Comparison of ENCODE assay signal across 10 mouse cellular contexts in the genomic region with DNA sequence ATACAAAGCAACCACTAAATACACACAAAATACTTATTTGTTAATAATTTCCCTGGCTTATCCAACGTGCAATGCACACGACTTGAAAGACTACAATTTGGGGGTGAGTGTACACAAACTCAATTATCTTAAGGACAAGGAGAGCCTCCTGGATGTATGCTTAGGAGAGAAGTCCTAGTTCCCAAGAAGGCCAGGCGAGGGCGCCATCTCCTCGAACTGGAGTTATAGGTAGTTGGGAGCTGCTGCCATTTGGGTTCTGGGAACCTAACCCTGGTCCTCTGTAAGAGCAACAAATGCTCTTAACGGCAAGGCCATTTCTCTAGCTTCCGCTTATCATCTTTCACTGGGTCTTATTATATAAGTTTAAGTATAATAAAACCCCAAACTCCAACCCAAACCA. TPM values are rescaled to one million over a fixed set of nuclear protein-coding genes. Genes with fewer than 3 reads are reported as not detected.
DNase-seq lines count a peak whose midpoint lies in the region; ATAC-seq and TF ChIP-seq lines count a peak whose summit lies in the region.
"Had no signal": no experiment of that assay in that cellular context is flagged by ENCODE, and none has a peak within 500 bp of the region (broad histone marks: within the 10 kb centered on the region; RNA-seq: fewer than 3 reads in every experiment).

No protein-coding gene starts in this region.

- H3K36me3 ChIP-seq in heart, adult 2 months (ENCODE audit: control insufficient read depth, insufficient read depth, low read length) = no peaks in the 10 kb centered on the region
- no peaks in the 10 kb centered on the region for H3K36me3 ChIP-seq in midbrain, embryonic 14.5 days (ENCODE audit: control insufficient read depth, insufficient read depth, low read length)
- H3K36me3 ChIP-seq in midbrain, embryonic 15.5 days (replicated peaks) = no peaks in the 10 kb centered on the region
- H3K36me3 ChIP-seq in liver, embryonic 16.5 days (ENCODE audit: control insufficient read depth, insufficient read depth) = no peaks in the 10 kb centered on the region

- no peak for TF ChIP-seq POLR2A in heart, adult 2 months (IDR thresholded peaks at IDR 0.05; ENCODE audit: insufficient read depth, low read depth, low read length)

- H3K79me2 ChIP-seq in heart, adult 2 months (replicated peaks; ENCODE audit: control insufficient read depth, insufficient read depth, low read length) = peaks cover 3% of the 10 kb centered on the region; the same call in 1 of the 2 replicates

- H3K27ac ChIP-seq in heart, adult 2 months = no peak overlapping the region
- no peak overlapping the region for H3K27ac ChIP-seq in midbrain, embryonic 14.5 days (replicated peaks; ENCODE audit: low read depth, low read length)
- H3K27ac ChIP-seq in midbrain, embryonic 15.5 days = no peak overlapping the region
- H3K27ac ChIP-seq in liver, embryonic 16.5 days (ENCODE audit: low read length) = peak overlapping the region; percentile 87; the same call in 1 of the 2 replicates

- DNase-seq in heart, adult 2 months = no peak
- DNase-seq in heart, adult 11 months = no peak
- peak; percentile 25 for DNase-seq in midbrain, embryonic 14.5 days
- peak; percentile 41 for DNase-seq in c-Kit-negative CD71-positive TER-119-positive erythroid progenitor cells, embryonic 14.5 days (ENCODE audit: low read depth, low spot score)
- peak; percentile 55 for DNase-seq in thymus, postnatal 14 days

- intact Hi-C loops in heart, adult 2 months (cut with DNase I) = loop anchor here (5.0 kb wide), 2 partner anchors 52 to 127 kb away; partner anchors contain the start of gene Ralgds

- H3K4me2 ChIP-seq in midbrain, embryonic 14.5 days (ENCODE audit: low read length) = no peak overlapping the region
- no peak overlapping the region for H3K4me2 ChIP-seq in midbrain, embryonic 15.5 days
- H3K4me2 ChIP-seq in liver, embryonic 16.5 days (ENCODE audit: low read depth, low read length) = no peak overlapping the region

- no peak overlapping the region for H3K4me3 ChIP-seq in heart, adult 2 months
- H3K4me3 ChIP-seq in midbrain, embryonic 14.5 days (replicated peaks; ENCODE audit: low read depth, low read length) = no peak overlapping the region
- no peak overlapping the region for H3K4me3 ChIP-seq in midbrain, embryonic 15.5 days
- H3K4me3 ChIP-seq in liver, embryonic 16.5 days (ENCODE audit: low read depth, low read length) = no peak overlapping the region

- H3K4me1 ChIP-seq in heart, adult 2 months (ENCODE audit: control insufficient read depth, insufficient read depth, low read length) = no peaks in the 10 kb centered on the region
- peaks cover 14% of the 10 kb centered on the region for H3K4me1 ChIP-seq in midbrain, embryonic 14.5 days (ENCODE audit: control insufficient read depth, insufficient read depth, low read length)
- peaks cover 30% of the 10 kb centered on the region for H3K4me1 ChIP-seq in midbrain, embryonic 15.5 days
- H3K4me1 ChIP-seq in liver, embryonic 16.5 days (ENCODE audit: control insufficient read depth, low read depth, low read length) = peaks cover 25% of the 10 kb centered on the region

- TF ChIP-seq CTCF in heart, adult 2 months (IDR thresholded peaks at IDR 0.05) = peak; percentile 57

- TF ChIP-seq EP300 in heart, adult 2 months (IDR thresholded peaks at IDR 0.05; ENCODE audit: insufficient read depth, low read depth, low read length) = no peak

- no peaks in the 10 kb centered on the region for H3K9me3 ChIP-seq in midbrain, embryonic 14.5 days (ENCODE audit: control insufficient read depth, low read length)
- no peaks in the 10 kb centered on the region for H3K9me3 ChIP-seq in midbrain, embryonic 15.5 days
- H3K9me3 ChIP-seq in liver, embryonic 16.5 days (replicated peaks; ENCODE audit: control insufficient read depth, low read length) = no peaks in the 10 kb centered on the region

- no peak for ATAC-seq in midbrain, embryonic 14.5 days (ENCODE audit: low FRiP score, low TSS enrichment)
- no peak for ATAC-seq in midbrain, embryonic 15.5 days (replicated peaks)
- no peak for ATAC-seq in liver, embryonic 16.5 days (ENCODE audit: low read depth)
- ATAC-seq in megakaryocyte, adult 5-6 weeks (ENCODE audit: poor library complexity, severe bottlenecking) = no peak

- no peak overlapping the region for H3K9ac ChIP-seq in heart, adult 2 months (ENCODE audit: low read depth, low read length)
- no peak overlapping the region for H3K9ac ChIP-seq in midbrain, embryonic 14.5 days (replicated peaks; ENCODE audit: low read length)
- H3K9ac ChIP-seq in midbrain, embryonic 15.5 days = no peak overlapping the region
- no peak overlapping the region for H3K9ac ChIP-seq in liver, embryonic 16.5 days (ENCODE audit: low read depth, low read length)

- no peaks in the 10 kb centered on the region for H3K27me3 ChIP-seq in heart, adult 2 months (ENCODE audit: control insufficient read depth, insufficient read depth, low read length)
- H3K27me3 ChIP-seq in midbrain, embryonic 14.5 days (ENCODE audit: control insufficient read depth, insufficient read depth, low read length) = no peaks in the 10 kb centered on the region
- H3K27me3 ChIP-seq in midbrain, embryonic 15.5 days (replicated peaks) = no peaks in the 10 kb centered on the region
- H3K27me3 ChIP-seq in liver, embryonic 16.5 days (ENCODE audit: control insufficient read depth, insufficient read depth, low read depth, low read length) = no peaks in the 10 kb centered on the region

- WGBS in heart, adult 2 months = 67% methylated on average over 7 of the region's 7 CpGs
- WGBS in midbrain, embryonic 14.5 days = 50% methylated on average over 7 of the region's 7 CpGs
- WGBS in midbrain, embryonic 15.5 days = 54% methylated on average over 7 of the region's 7 CpGs
- 60% methylated on average over 7 of the region's 7 CpGs for WGBS in liver, embryonic 16.5 days (ENCODE audit: insufficient replicate concordance)

RNA-seq across cellular contexts. Expression of gene Tsc1, which starts 1.2 kb away (rescaled TPM):
- total RNA-seq in heart, adult 2 months (2021) = 10 to 100 TPM; 24.9 to 29.3 TPM
- polyA plus RNA-seq in heart, adult 2 months (2012; rRNA removed) = 11.5 and 22.7 TPM in 2 replicates
- 23.0 and 32.9 TPM in 2 replicates for polyA plus RNA-seq in midbrain, embryonic 14.5 days (2014; fragmentation: Nextera tagmentation; extraction: Ambion mirVana)
- 38.6 and 40.3 TPM in 2 replicates for polyA plus RNA-seq in midbrain, embryonic 15.5 days (2015; fragmentation: Nextera tagmentation; extraction: Ambion mirVana)
- polyA plus RNA-seq in liver, embryonic 16.5 days (2015; fragmentation: Nextera tagmentation; extraction: Ambion mirVana) = 9.6 and 9.8 TPM in 2 replicates
- total RNA-seq in megakaryocyte, adult 5-6 weeks (2015) = 8.9 and 10.9 TPM in 2 replicates
- 11.7 and 12.9 TPM in 2 replicates for total RNA-seq in megakaryocyte, adult 5-6 weeks (2017)

RNA-seq across cellular contexts. Expression of gene Gfi1b, which starts 18.0 kb away (rescaled TPM):
- total RNA-seq in heart, adult 2 months (2021) = not detected
- 0.12 TPM in 2 replicates for polyA plus RNA-seq in heart, adult 2 months (2012; rRNA removed)
- polyA plus RNA-seq in midbrain, embryonic 14.5 days (2014; fragmentation: Nextera tagmentation; extraction: Ambion mirVana) = 0.12 TPM in 1 of 2 replicates, not detected in the other
- not detected in 2 replicates for polyA plus RNA-seq in midbrain, embryonic 15.5 days (2015; fragmentation: Nextera tagmentation; extraction: Ambion mirVana)
- 88.7 and 89.4 TPM in 2 replicates for polyA plus RNA-seq in liver, embryonic 16.5 days (2015; fragmentation: Nextera tagmentation; extraction: Ambion mirVana)
- 2.9 and 7.4 TPM in 2 replicates for total RNA-seq in megakaryocyte, adult 5-6 weeks (2015)
- 6.1 and 7.8 TPM in 2 replicates for total RNA-seq in megakaryocyte, adult 5-6 weeks (2017)
- polyA plus RNA-seq: cortical plate, adult 2 months; neural tube, embryonic 14.5 days had no signal

RNA-seq across cellular contexts. Expression of gene Gtf3c5, which starts 56.2 kb away (rescaled TPM):
- 10 to 100 TPM; 11.0 to 12.2 TPM for total RNA-seq in heart, adult 2 months (2021)
- 14.3 and 21.9 TPM in 2 replicates for polyA plus RNA-seq in heart, adult 2 months (2012; rRNA removed)
- polyA plus RNA-seq in midbrain, embryonic 14.5 days (2014; fragmentation: Nextera tagmentation; extraction: Ambion mirVana) = 30.5 and 31.0 TPM in 2 replicates
- polyA plus RNA-seq in midbrain, embryonic 15.5 days (2015; fragmentation: Nextera tagmentation; extraction: Ambion mirVana) = 48.2 and 49.2 TPM in 2 replicates
- polyA plus RNA-seq in liver, embryonic 16.5 days (2015; fragmentation: Nextera tagmentation; extraction: Ambion mirVana) = 12.1 TPM in 2 replicates
- 12.2 and 15.2 TPM in 2 replicates for total RNA-seq in megakaryocyte, adult 5-6 weeks (2015)
- 10.3 and 13.7 TPM in 2 replicates for total RNA-seq in megakaryocyte, adult 5-6 weeks (2017)

RNA-seq across cellular contexts. Expression of gene Spaca9, which starts 59.7 kb away (rescaled TPM):
- not detected for total RNA-seq in heart, adult 2 months (2021)
- polyA plus RNA-seq in heart, adult 2 months (2012; rRNA removed) = 0.50 and 1.7 TPM in 2 replicates
- polyA plus RNA-seq in midbrain, embryonic 14.5 days (2014; fragmentation: Nextera tagmentation; extraction: Ambion mirVana) = 1.1 and 1.6 TPM in 2 replicates
- polyA plus RNA-seq in midbrain, embryonic 15.5 days (2015; fragmentation: Nextera tagmentation; extraction: Ambion mirVana) = 2.2 and 2.3 TPM in 2 replicates
- 2.8 and 3.3 TPM in 2 replicates for polyA plus RNA-seq in liver, embryonic 16.5 days (2015; fragmentation: Nextera tagmentation; extraction: Ambion mirVana)
- 19.2 and 23.6 TPM in 2 replicates for total RNA-seq in megakaryocyte, adult 5-6 weeks (2015)
- 23.2 and 28.0 TPM in 2 replicates for total RNA-seq in megakaryocyte, adult 5-6 weeks (2017)

Comparison
In these comparisons a context has a peak if more than half of its experiments do, and no peak if none do; other contexts are left out.
1. DNase-seq: peak in midbrain, embryonic 14.5 days (single experiment), c-Kit-negative CD71-positive TER-119-positive erythroid progenitor cells, embryonic 14.5 days (single experiment) and thymus, postnatal 14 days (single experiment); none in heart, adult 2 months (0 of 2) and heart, adult 11 months (single experiment).
2. RNA of gene Gfi1b, which starts 18.0 kb away (polyA plus RNA-seq): 88.7 to 89.4 TPM in liver, embryonic 16.5 days; 0.12 TPM in midbrain, embryonic 14.5 days, 0.12 TPM in heart, adult 2 months and not detected in midbrain, embryonic 15.5 days; every median in the first group is over 10 times any median in the second.